Mouse (Mus musculus): Measurements from ENCODE around the gene Dpm2. TPM values are rescaled to one million over a fixed set of nuclear protein-coding genes. Genes with fewer than 3 reads are reported as not detected.

Gene Dpm2
- polyA plus RNA-seq, 1 experiment from 2014 or later, result 107 TPM

- ATAC-seq (ENCODE audit: low read depth) (no peak), DNase-seq (ENCODE audit: low spot score) (no peak)
- H3K4me2 ChIP-seq (ENCODE audit: low read depth, low read length), result no peak overlapping the region
- WGBS, result 76% methylated on average over 5 of the region's 5 CpGs
- no peaks in the 10 kb centered on the region for H3K36me3 ChIP-seq (ENCODE audit: control insufficient read depth, insufficient read depth, low read length)
- no peak overlapping the region for H3K9ac ChIP-seq (ENCODE audit: low read depth, low read length)
- H3K4me1 ChIP-seq (ENCODE audit: control insufficient read depth, insufficient read depth, low read length), result peaks cover 44% of the 10 kb centered on the region
- H3K27me3 ChIP-seq (replicated peaks; ENCODE audit: control insufficient read depth, insufficient read depth, low read length), result no peaks in the 10 kb centered on the region
- H3K9me3 ChIP-seq (ENCODE audit: control insufficient read depth, low read length), result no peaks in the 10 kb centered on the region
- H3K27ac ChIP-seq (replicated peaks; ENCODE audit: low read depth, low read length), result no peak overlapping the region
- no peak overlapping the region for H3K4me3 ChIP-seq (ENCODE audit: low read depth, low read length)
Measured at GRCm38 (mm10) chr2:32551236-32551635, 19.4 kb upstream of the Dpm2 start.

- H3K4me1 ChIP-seq (ENCODE audit: control insufficient read depth, insufficient read depth, low read length), result peaks cover 52% of the 10 kb centered on the region
- WGBS, result 79% methylated on average over 7 of the region's 7 CpGs
Measured at GRCm38 (mm10) chr2:32553592-32554148, 17.0 kb upstream of the Dpm2 start.

GRCm38 (mm10) chr2:32555484-32555883 is 15.2 kb upstream of the Dpm2 start:
- ATAC-seq (ENCODE audit: low read depth), result peak; percentile 81

More at GRCm38 (mm10) chr2:32553592-32554148, 17.0 kb upstream of the Dpm2 start:
- H3K9ac ChIP-seq (ENCODE audit: low read depth, low read length), result no peak overlapping the region
- ATAC-seq (ENCODE audit: low read depth) (no peak), DNase-seq (ENCODE audit: low spot score) (no peak)
- H3K36me3 ChIP-seq (ENCODE audit: control insufficient read depth, insufficient read depth, low read length), result no peaks in the 10 kb centered on the region
- H3K9me3 ChIP-seq (ENCODE audit: control insufficient read depth, low read length), result no peaks in the 10 kb centered on the region
- no peak overlapping the region for H3K4me3 ChIP-seq (ENCODE audit: low read depth, low read length)
- H3K27me3 ChIP-seq (replicated peaks; ENCODE audit: control insufficient read depth, insufficient read depth, low read length), result no peaks in the 10 kb centered on the region
- no peak overlapping the region for H3K27ac ChIP-seq (replicated peaks; ENCODE audit: low read depth, low read length)
- no peak overlapping the region for H3K4me2 ChIP-seq (ENCODE audit: low read depth, low read length)

GRCm38 (mm10) chr2:32556019-32556418 is 14.6 kb upstream of the Dpm2 start:
- peaks cover 28% of the 10 kb centered on the region for H3K4me1 ChIP-seq (ENCODE audit: control insufficient read depth, insufficient read depth, low read length)
- H3K27me3 ChIP-seq (replicated peaks; ENCODE audit: control insufficient read depth, insufficient read depth, low read length), result no peaks in the 10 kb centered on the region
- H3K36me3 ChIP-seq (ENCODE audit: control insufficient read depth, insufficient read depth, low read length), result 0 out of 2 replicates have a peak, but pooled peaks cover 3% of the 10 kb centered on the region
- DNase-seq (ENCODE audit: low spot score) (no peak), ATAC-seq (ENCODE audit: low read depth) (no peak)
- H3K4me3 ChIP-seq (ENCODE audit: low read depth, low read length), result no peak overlapping the region
- no peak overlapping the region for H3K4me2 ChIP-seq (ENCODE audit: low read depth, low read length)
- WGBS, result 71% methylated on average over 7 of the region's 7 CpGs
- H3K9ac ChIP-seq (ENCODE audit: low read depth, low read length), result no peak overlapping the region
- H3K9me3 ChIP-seq (ENCODE audit: control insufficient read depth, low read length), result no peaks in the 10 kb centered on the region
- peak overlapping the region; percentile 45 for H3K27ac ChIP-seq (replicated peaks; ENCODE audit: low read depth, low read length)

More at GRCm38 (mm10) chr2:32555484-32555883, 15.2 kb upstream of the Dpm2 start:
- Histone ChIP-seq H3K9me3 (ENCODE audit: control insufficient read depth, low read length) (no peaks in the 10 kb centered on the region), H3K9ac (ENCODE audit: low read depth, low read length) (no peak overlapping the region), H3K4me2 (ENCODE audit: low read depth, low read length) (no peak overlapping the region), H3K27me3 (replicated peaks; ENCODE audit: control insufficient read depth, insufficient read depth, low read length) (no peaks in the 10 kb centered on the region), H3K4me1 (ENCODE audit: control insufficient read depth, insufficient read depth, low read length) (peaks cover 34% of the 10 kb centered on the region), H3K4me3 (ENCODE audit: low read depth, low read length) (no peak overlapping the region), H3K36me3 (ENCODE audit: control insufficient read depth, insufficient read depth, low read length) (no peaks in the 10 kb centered on the region), H3K27ac (replicated peaks; ENCODE audit: low read depth, low read length) (peak overlapping the region; percentile 78)
- 28% methylated on average over 4 of the region's 4 CpGs for WGBS
- DNase-seq (ENCODE audit: low spot score), result peak; percentile 86

GRCm38 (mm10) chr2:32559570-32559969 is 11.1 kb upstream of the Dpm2 start:
- no peaks in the 10 kb centered on the region for H3K27me3 ChIP-seq (replicated peaks; ENCODE audit: control insufficient read depth, insufficient read depth, low read length)
- ATAC-seq (ENCODE audit: low read depth), result peak; percentile 68; the same call in 1 of the 2 replicates
- DNase-seq (ENCODE audit: low spot score), result peak; percentile 73
- no peak overlapping the region for H3K4me2 ChIP-seq (ENCODE audit: low read depth, low read length)
- peaks cover 29% of the 10 kb centered on the region for H3K36me3 ChIP-seq (ENCODE audit: control insufficient read depth, insufficient read depth, low read length)
- H3K4me3 ChIP-seq (ENCODE audit: low read depth, low read length), result no peak overlapping the region
- WGBS, result 31% methylated on average over 5 of the region's 5 CpGs
- H3K9me3 ChIP-seq (ENCODE audit: control insufficient read depth, low read length), result no peaks in the 10 kb centered on the region
- H3K9ac ChIP-seq (ENCODE audit: low read depth, low read length), result no peak overlapping the region
- no peak overlapping the region; the same call in 1 of the 2 replicates for H3K27ac ChIP-seq (replicated peaks; ENCODE audit: low read depth, low read length)
- H3K4me1 ChIP-seq (ENCODE audit: control insufficient read depth, insufficient read depth, low read length), result peaks cover 23% of the 10 kb centered on the region

GRCm38 (mm10) chr2:32566536-32567063 is 4.1 kb upstream of the Dpm2 start:
- no peaks in the 10 kb centered on the region for H3K9me3 ChIP-seq (ENCODE audit: control insufficient read depth, low read length)
- no peak overlapping the region for H3K27ac ChIP-seq (replicated peaks; ENCODE audit: low read depth, low read length)
- no peak overlapping the region for H3K4me2 ChIP-seq (ENCODE audit: low read depth, low read length)
- 32% methylated on average over 4 of the region's 4 CpGs for WGBS
- DNase-seq (ENCODE audit: low spot score), result peak; percentile 78
- no peak for ATAC-seq (ENCODE audit: low read depth)
- H3K4me3 ChIP-seq (ENCODE audit: low read depth, low read length), result no peak overlapping the region
- H3K36me3 ChIP-seq (ENCODE audit: control insufficient read depth, insufficient read depth, low read length), result peaks cover 66% of the 10 kb centered on the region
- H3K27me3 ChIP-seq (replicated peaks; ENCODE audit: control insufficient read depth, insufficient read depth, low read length), result no peaks in the 10 kb centered on the region
- peaks cover 4% of the 10 kb centered on the region for H3K4me1 ChIP-seq (ENCODE audit: control insufficient read depth, insufficient read depth, low read length)
- no peak overlapping the region for H3K9ac ChIP-seq (ENCODE audit: low read depth, low read length)

- no peak for ATAC-seq (ENCODE audit: low read depth)
- Histone ChIP-seq H3K27ac (replicated peaks; ENCODE audit: low read depth, low read length) (no peak overlapping the region), H3K27me3 (replicated peaks; ENCODE audit: control insufficient read depth, insufficient read depth, low read length) (no peaks in the 10 kb centered on the region), H3K36me3 (ENCODE audit: control insufficient read depth, insufficient read depth, low read length) (peaks cover 65% of the 10 kb centered on the region), H3K4me2 (ENCODE audit: low read depth, low read length) (no peak overlapping the region), H3K9me3 (ENCODE audit: control insufficient read depth, low read length) (no peaks in the 10 kb centered on the region), H3K9ac (ENCODE audit: low read depth, low read length) (no peak overlapping the region), H3K4me1 (ENCODE audit: control insufficient read depth, insufficient read depth, low read length) (peaks cover 7% of the 10 kb centered on the region), H3K4me3 (ENCODE audit: low read depth, low read length) (no peak overlapping the region)
- DNase-seq (ENCODE audit: low spot score), result no peak
- 73% methylated on average over 5 of the region's 5 CpGs for WGBS
Measured at GRCm38 (mm10) chr2:32568149-32568548, 2.5 kb upstream of the Dpm2 start.

- Histone ChIP-seq H3K4me1 (ENCODE audit: control insufficient read depth, insufficient read depth, low read length) (peaks cover 7% of the 10 kb centered on the region), H3K27me3 (replicated peaks; ENCODE audit: control insufficient read depth, insufficient read depth, low read length) (no peaks in the 10 kb centered on the region), H3K9ac (ENCODE audit: low read depth, low read length) (no peak overlapping the region), H3K4me2 (ENCODE audit: low read depth, low read length) (no peak overlapping the region), H3K27ac (replicated peaks; ENCODE audit: low read depth, low read length) (no peak overlapping the region), H3K36me3 (ENCODE audit: control insufficient read depth, insufficient read depth, low read length) (peaks cover 57% of the 10 kb centered on the region), H3K9me3 (ENCODE audit: control insufficient read depth, low read length) (no peaks in the 10 kb centered on the region), H3K4me3 (ENCODE audit: low read depth, low read length) (no peak overlapping the region)
- 89% methylated on average over 3 of the region's 3 CpGs for WGBS
- no peak for DNase-seq (ENCODE audit: low spot score)
- ATAC-seq (ENCODE audit: low read depth), result no peak
Measured at GRCm38 (mm10) chr2:32568941-32569340, 1.7 kb upstream of the Dpm2 start.

- DNase-seq (ENCODE audit: low spot score) (no peak), ATAC-seq (ENCODE audit: low read depth) (no peak)
- Histone ChIP-seq H3K9ac (ENCODE audit: low read depth, low read length) (no peak overlapping the region), H3K27me3 (replicated peaks; ENCODE audit: control insufficient read depth, insufficient read depth, low read length) (no peaks in the 10 kb centered on the region), H3K27ac (replicated peaks; ENCODE audit: low read depth, low read length) (no peak overlapping the region), H3K36me3 (ENCODE audit: control insufficient read depth, insufficient read depth, low read length) (peaks cover 27% of the 10 kb centered on the region), H3K4me3 (ENCODE audit: low read depth, low read length) (no peak overlapping the region), H3K4me1 (ENCODE audit: control insufficient read depth, insufficient read depth, low read length) (peaks cover 7% of the 10 kb centered on the region), H3K9me3 (ENCODE audit: control insufficient read depth, low read length) (no peaks in the 10 kb centered on the region), H3K4me2 (ENCODE audit: low read depth, low read length) (no peak overlapping the region)
- WGBS, result 91% methylated on average over 11 of the region's 11 CpGs
Measured at GRCm38 (mm10) chr2:32572196-32572595, 1.5 kb downstream of the Dpm2 start.
